Mouse (Mus musculus) ovary, adult 18-20 months (tissue): Measurements from ENCODE around the gene Rap1gap.

Experiments used
- DNase-seq: peaks from one replicate; pipeline ENCODE4 v3.0.0; 2022; ENCODE audit warnings: low spot score, mixed read lengths

Rap1gap gene

GRCm38 (mm10) chr4:137664433-137664979, at the start of gene Rap1gap:
Gene Rap1gap, plus strand, starts transcription at chr4:137664726.
- peak; percentile 33 for DNase-seq

GRCm38 (mm10) chr4:137622847-137623246, 41.7 kb upstream of the Rap1gap start:
- no peak for DNase-seq

GRCm38 (mm10) chr4:137627476-137628235, 36.9 kb upstream of the Rap1gap start:
- DNase-seq: no peak

GRCm38 (mm10) chr4:137628400-137628799, 36.1 kb upstream of the Rap1gap start:
- DNase-seq: no peak

- DNase-seq: peak; percentile 37
Measured at GRCm38 (mm10) chr4:137629354-137629753, 35.2 kb upstream of the Rap1gap start.

- DNase-seq: no peak
Measured at GRCm38 (mm10) chr4:137630153-137630552, 34.4 kb upstream of the Rap1gap start.

GRCm38 (mm10) chr4:137631596-137631995, 32.9 kb upstream of the Rap1gap start:
- peak; percentile 85 for DNase-seq

GRCm38 (mm10) chr4:137633394-137633793, 31.1 kb upstream of the Rap1gap start:
- DNase-seq: no peak

GRCm38 (mm10) chr4:137636597-137636996, 27.9 kb upstream of the Rap1gap start:
- DNase-seq: no peak

- no peak for DNase-seq
Measured at GRCm38 (mm10) chr4:137641556-137641955, 23.0 kb upstream of the Rap1gap start.

- DNase-seq: no peak
Measured at GRCm38 (mm10) chr4:137642101-137642500, 22.4 kb upstream of the Rap1gap start.

- no peak for DNase-seq
Measured at GRCm38 (mm10) chr4:137643459-137643858, 21.1 kb upstream of the Rap1gap start.

GRCm38 (mm10) chr4:137646262-137646661, 18.3 kb upstream of the Rap1gap start:
- DNase-seq: no peak

- no peak for DNase-seq
Measured at GRCm38 (mm10) chr4:137647648-137648047, 16.9 kb upstream of the Rap1gap start.

- no peak for DNase-seq
Measured at GRCm38 (mm10) chr4:137648230-137648629, 16.3 kb upstream of the Rap1gap start.

GRCm38 (mm10) chr4:137650912-137651311, 13.6 kb upstream of the Rap1gap start:
- DNase-seq: no peak

GRCm38 (mm10) chr4:137652835-137653346, 11.6 kb upstream of the Rap1gap start:
- no peak for DNase-seq

- DNase-seq: no peak
Measured at GRCm38 (mm10) chr4:137655241-137656031, 9.1 kb upstream of the Rap1gap start.

- DNase-seq: no peak
Measured at GRCm38 (mm10) chr4:137657674-137658073, 6.9 kb upstream of the Rap1gap start.

GRCm38 (mm10) chr4:137659541-137659940, 5.0 kb upstream of the Rap1gap start:
- DNase-seq: no peak

GRCm38 (mm10) chr4:137660364-137661077, 4.0 kb upstream of the Rap1gap start:
- DNase-seq: no peak

GRCm38 (mm10) chr4:137661078-137661450, 3.5 kb upstream of the Rap1gap start:
- no peak for DNase-seq
